Comparison of ENCODE assay signal across 25 mouse cellular contexts in genomic region chr1:158239841-158240240, GRCm38 (mm10).
DNase-seq lines count a peak whose midpoint lies in the region; ATAC-seq and TF ChIP-seq lines count a peak whose summit lies in the region.
"Had no signal": no experiment of that assay in that cellular context is flagged by ENCODE, and none has a peak within 500 bp of the region (broad histone marks: within the 10 kb centered on the region; RNA-seq: fewer than 3 reads in every experiment).

No protein-coding gene starts in this region.

- TF ChIP-seq POLR2A in MEL (IDR thresholded peaks at IDR 0.05; ENCODE audit: control insufficient read depth in 1 of 2, insufficient read depth in 1 of 2, low read depth in 1 of 2, low read length in 2 of 2, poor library complexity in 1 of 2), result no peak

- no peak overlapping the region for H3K27ac ChIP-seq in liver, embryonic 15.5 days (replicated peaks)
- H3K27ac ChIP-seq in MEL (ENCODE audit: control insufficient read depth, low read depth, low read length), result no peak overlapping the region
- H3K27ac ChIP-seq: forebrain, embryonic 13.5 days; hindbrain, embryonic 15.5 days; limb, embryonic 12.5 days; liver, embryonic 14.5 days; midbrain, embryonic 10.5 days; neural tube, embryonic 13.5 days had no signal

- no peaks in the 10 kb centered on the region for H3K79me2 ChIP-seq in MEL (ENCODE audit: control insufficient read depth, insufficient read depth, low read length, poor library complexity)

- peak; percentile 42; the same call in 1 of the 2 replicates for ATAC-seq in liver, embryonic 15.5 days (ENCODE audit: insufficient read depth)
- ATAC-seq in erythroblast, adult 5-6 weeks (replicated peaks; ENCODE audit: low FRiP score, poor library complexity, severe bottlenecking), result peak; percentile 81
- ATAC-seq in monocyte, adult 5-6 weeks (replicated peaks; ENCODE audit: insufficient number of reproducible peaks, low FRiP score, low TSS enrichment, poor library complexity, severe bottlenecking), result no peak
- ATAC-seq: forebrain, embryonic 13.5 days; inflammation-experienced regulatory T-cells, adult 6 months had no signal

- peak in 1 of 2 experiments; percentile 21; a peak in 1 of 4 replicates for TF ChIP-seq EP300 in MEL (IDR thresholded peaks at IDR 0.05; ENCODE audit: low read depth in 1 of 2, low read length in 2 of 2)

- no peak overlapping the region for H3K4me2 ChIP-seq in liver, embryonic 15.5 days
- H3K4me2 ChIP-seq: forebrain, embryonic 13.5 days; heart, embryonic 11.5 days; hindbrain, embryonic 15.5 days; limb, embryonic 12.5 days; neural tube, embryonic 13.5 days had no signal

- H3K9ac ChIP-seq in liver, embryonic 15.5 days, result no peak overlapping the region
- no peak overlapping the region for H3K9ac ChIP-seq in MEL (ENCODE audit: control insufficient read depth, low read depth, low read length, poor library complexity, severe bottlenecking)
- H3K9ac ChIP-seq: forebrain, embryonic 13.5 days; hindbrain, embryonic 15.5 days; limb, embryonic 12.5 days; liver, embryonic 14.5 days; neural tube, embryonic 13.5 days had no signal

- H3K4me1 ChIP-seq in liver, embryonic 15.5 days (replicated peaks), result no peaks in the 10 kb centered on the region
- H3K4me1 ChIP-seq in MEL (ENCODE audit: control insufficient read depth in 1 of 2, insufficient read depth in 2 of 2, low read length in 2 of 2), result peaks cover 19 to 40% of the 10 kb centered on the region in 2 experiments
- peaks cover 41% of the 10 kb centered on the region for H3K4me1 ChIP-seq in megakaryocyte, embryonic 14.5 days
- H3K4me1 ChIP-seq: forebrain, embryonic 13.5 days; hindbrain, embryonic 15.5 days; limb, embryonic 12.5 days; midbrain, embryonic 10.5 days; neural tube, embryonic 13.5 days had no signal

- H3K9me3 ChIP-seq in liver, embryonic 15.5 days (replicated peaks), result no peaks in the 10 kb centered on the region
- H3K9me3 ChIP-seq in MEL (replicated peaks; ENCODE audit: insufficient read depth, low read length), result no peaks in the 10 kb centered on the region
- H3K9me3 ChIP-seq in megakaryocyte, embryonic 14.5 days, result no peaks in the 10 kb centered on the region
- H3K9me3 ChIP-seq: forebrain, embryonic 13.5 days; hindbrain, embryonic 15.5 days; limb, embryonic 12.5 days; midbrain, embryonic 10.5 days; neural tube, embryonic 13.5 days had no signal

- no peak for DNase-seq in liver
- peak; percentile 58 for DNase-seq in MEL (ENCODE audit: low read depth, low spot score)
- DNase-seq in ovary, postnatal 10 days (ENCODE audit: low spot score), result no peak
- DNase-seq: adrenal gland, postnatal 14 days; cerebellum, adult 11-12 months; cerebellum, postnatal 10 days; gastrocnemius, postnatal 14 days; heart, postnatal 36 days; kidney, adult 11 months; kidney, postnatal 14 days; lung, postnatal 36 days; right cerebral cortex, postnatal 14 days; thymus, postnatal 4 days had no signal

- no peak for TF ChIP-seq RAD21 in MEL (IDR thresholded peaks at IDR 0.05; ENCODE audit: low read depth, low read length)

- no peak for TF ChIP-seq CTCF in MEL (IDR thresholded peaks at IDR 0.05 in 2 of 3, conservative IDR thresholded peaks at IDR 0.05 in 1 of 3; ENCODE audit: control insufficient read depth in 1 of 3, insufficient read depth in 1 of 3, low read depth in 2 of 3, low read length in 3 of 3, poor library complexity in 1 of 3, severe bottlenecking in 1 of 3)

- WGBS in liver, embryonic 15.5 days (ENCODE audit: insufficient replicate concordance), result 39% methylated on average over 2 of the region's 2 CpGs

- H3K36me3 ChIP-seq in liver, embryonic 15.5 days (replicated peaks), result no peaks in the 10 kb centered on the region
- H3K36me3 ChIP-seq in MEL (ENCODE audit: control insufficient read depth in 1 of 2, insufficient read depth in 2 of 2, low read length in 2 of 2), result peaks cover 0 to 44% of the 10 kb centered on the region in 2 experiments; a peak in 2 of 4 replicates
- no peaks in the 10 kb centered on the region for H3K36me3 ChIP-seq in megakaryocyte, embryonic 14.5 days (replicated peaks; ENCODE audit: low read length)
- H3K36me3 ChIP-seq: hindbrain, embryonic 15.5 days; limb, embryonic 12.5 days; midbrain, embryonic 10.5 days; neural tube, embryonic 13.5 days had no signal

- H3K4me3 ChIP-seq in liver, embryonic 15.5 days (replicated peaks), result no peak overlapping the region
- no peak overlapping the region; a peak in 1 of 4 replicates for H3K4me3 ChIP-seq in MEL (ENCODE audit: control insufficient read depth in 1 of 2, insufficient read depth in 1 of 2, low read depth in 2 of 2, low read length in 2 of 2)
- H3K4me3 ChIP-seq in megakaryocyte, embryonic 14.5 days (replicated peaks), result peak overlapping the region; percentile 78
- H3K4me3 ChIP-seq: forebrain, embryonic 13.5 days; hindbrain, embryonic 15.5 days; limb, embryonic 12.5 days; midbrain, embryonic 10.5 days; neural tube, embryonic 13.5 days had no signal

- no peaks in the 10 kb centered on the region for H3K27me3 ChIP-seq in liver, embryonic 15.5 days
- no peaks in the 10 kb centered on the region for H3K27me3 ChIP-seq in MEL (ENCODE audit: control insufficient read depth in 1 of 2, insufficient read depth in 2 of 2, low read length in 2 of 2)
- no peaks in the 10 kb centered on the region for H3K27me3 ChIP-seq in megakaryocyte, embryonic 14.5 days (replicated peaks)
- H3K27me3 ChIP-seq: forebrain, embryonic 13.5 days; hindbrain, embryonic 15.5 days; limb, embryonic 12.5 days; neural tube, embryonic 13.5 days had no signal

TF ChIP-seq in MEL, 35 proteins besides CTCF, POLR2A, EP300 and RAD21:
- TF ChIP-seq GATA1 (IDR thresholded peaks at IDR 0.05; ENCODE audit: low read depth, low read length), result peak; percentile 54
- no peak for TF ChIP-seq UBTF (IDR thresholded peaks at IDR 0.05; ENCODE audit: borderline replicate concordance, insufficient read depth, low read depth, low read length)
